Mouse (Mus musculus): ENCODE measurements around the gene Lrp5. TPM values are rescaled to one million over a fixed set of nuclear protein-coding genes. Genes with fewer than 3 reads are reported as not detected.
"Not testable (repeated sequence)": the region's sequence is repeated elsewhere in the genome, so short reads cannot be mapped to it uniquely, and the experiment has no call there.

Lrp5 gene
- polyA plus RNA-seq, 1 experiment from 2014 or later = 3.2 TPM

- H3K4me3 ChIP-seq = no peak overlapping the region
- no peaks in the 10 kb centered on the region for H3K27me3 ChIP-seq
- H3K4me2 ChIP-seq (replicated peaks) = no peak overlapping the region
- H3K27ac ChIP-seq (replicated peaks) = no peak overlapping the region
- H3K36me3 ChIP-seq = peaks cover 10% of the 10 kb centered on the region
- ATAC-seq (ENCODE audit: low FRiP score, low read depth) = no peak
- WGBS = 85% methylated on average over 10 of the region's 10 CpGs
- H3K9me3 ChIP-seq = no peaks in the 10 kb centered on the region
- peaks cover 12% of the 10 kb centered on the region; the same call in 1 of the 2 replicates for H3K4me1 ChIP-seq
- no peak overlapping the region for H3K9ac ChIP-seq (replicated peaks)
These were observed 17.8 kb downstream of the Lrp5 start for GRCm38 (mm10) chr19:3668551-3668950.

- Histone ChIP-seq H3K4me2 (replicated peaks) (no peak overlapping the region), H3K4me1 (peaks cover 12% of the 10 kb centered on the region; the same call in 1 of the 2 replicates), H3K9me3 (no peaks in the 10 kb centered on the region), H3K9ac (replicated peaks) (no peak overlapping the region), H3K4me3 (no peak overlapping the region), H3K27ac (replicated peaks) (no peak overlapping the region), H3K27me3 (no peaks in the 10 kb centered on the region), H3K36me3 (peaks cover 6% of the 10 kb centered on the region; the same call in 1 of the 2 replicates)
- no peak for ATAC-seq (ENCODE audit: low FRiP score, low read depth)
- WGBS = 80% methylated on average over 11 of the region's 11 CpGs
These were observed 18.4 kb downstream of the Lrp5 start for GRCm38 (mm10) chr19:3667979-3668378.

GRCm38 (mm10) chr19:3667155-3667895, 19.0 kb downstream of the Lrp5 start:
- 85% methylated on average over 6 of the region's 6 CpGs for WGBS
- H3K4me3 ChIP-seq = no peak overlapping the region
- no peaks in the 10 kb centered on the region for H3K9me3 ChIP-seq
- H3K4me1 ChIP-seq = peaks cover 12% of the 10 kb centered on the region; the same call in 1 of the 2 replicates
- H3K36me3 ChIP-seq = no peaks in the 10 kb centered on the region
- no peaks in the 10 kb centered on the region for H3K27me3 ChIP-seq
- no peak overlapping the region for H3K9ac ChIP-seq (replicated peaks)
- H3K27ac ChIP-seq (replicated peaks) = no peak overlapping the region
- ATAC-seq (ENCODE audit: low FRiP score, low read depth) = no peak
- no peak overlapping the region for H3K4me2 ChIP-seq (replicated peaks)

- no peak overlapping the region for H3K4me3 ChIP-seq
- peaks cover 12% of the 10 kb centered on the region; the same call in 1 of the 2 replicates for H3K4me1 ChIP-seq
- H3K9ac ChIP-seq (replicated peaks) = no peak overlapping the region
- no peaks in the 10 kb centered on the region for H3K36me3 ChIP-seq
- no peaks in the 10 kb centered on the region for H3K9me3 ChIP-seq
- no peaks in the 10 kb centered on the region for H3K27me3 ChIP-seq
- no peak overlapping the region for H3K4me2 ChIP-seq (replicated peaks)
- 90% methylated on average over 2 of the region's 2 CpGs for WGBS
- ATAC-seq (ENCODE audit: low FRiP score, low read depth) = no peak
- no peak overlapping the region for H3K27ac ChIP-seq (replicated peaks)
These were observed 19.7 kb downstream of the Lrp5 start for GRCm38 (mm10) chr19:3666632-3667031.

GRCm38 (mm10) chr19:3665510-3665909, 20.9 kb downstream of the Lrp5 start:
- H3K4me3 ChIP-seq = no peak overlapping the region
- no peak overlapping the region for H3K4me2 ChIP-seq (replicated peaks)
- H3K9me3 ChIP-seq = no peaks in the 10 kb centered on the region
- WGBS = 74% methylated on average over 5 of the region's 5 CpGs
- no peak for ATAC-seq (ENCODE audit: low FRiP score, low read depth)
- peaks cover 12% of the 10 kb centered on the region; the same call in 1 of the 2 replicates for H3K4me1 ChIP-seq
- H3K27me3 ChIP-seq = no peaks in the 10 kb centered on the region
- H3K27ac ChIP-seq (replicated peaks) = no peak overlapping the region
- no peaks in the 10 kb centered on the region for H3K36me3 ChIP-seq
- H3K9ac ChIP-seq (replicated peaks) = no peak overlapping the region

- no peak overlapping the region for H3K4me2 ChIP-seq (replicated peaks)
- H3K4me3 ChIP-seq = no peak overlapping the region
- no peak for ATAC-seq (ENCODE audit: low FRiP score, low read depth)
- 98% methylated on average over 4 of the region's 4 CpGs for WGBS
- no peak overlapping the region for H3K27ac ChIP-seq (replicated peaks)
- H3K9ac ChIP-seq (replicated peaks) = no peak overlapping the region
- 0 out of 2 replicates have a peak, but pooled peaks cover 5% of the 10 kb centered on the region for H3K9me3 ChIP-seq
- peaks cover 21% of the 10 kb centered on the region for H3K36me3 ChIP-seq
- no peaks in the 10 kb centered on the region for H3K4me1 ChIP-seq
- H3K27me3 ChIP-seq = no peaks in the 10 kb centered on the region
These were observed 28.4 kb downstream of the Lrp5 start for GRCm38 (mm10) chr19:3657947-3658346.

- ATAC-seq (ENCODE audit: low FRiP score, low read depth); H3K9me3 ChIP-seq; H3K4me3 ChIP-seq; H3K27ac ChIP-seq (replicated peaks); H3K27me3 ChIP-seq; H3K4me1 ChIP-seq; H3K4me2 ChIP-seq (replicated peaks); H3K9ac ChIP-seq (replicated peaks): not testable (repeated sequence)
- WGBS = 98% methylated on average over 4 of the region's 4 CpGs
- H3K36me3 ChIP-seq = peaks cover 27% of the 10 kb centered on the region
These were observed 29.3 kb downstream of the Lrp5 start for GRCm38 (mm10) chr19:3657065-3657464.

GRCm38 (mm10) chr19:3656144-3656543, 30.2 kb downstream of the Lrp5 start:
- no peak for ATAC-seq (ENCODE audit: low FRiP score, low read depth)
- peaks cover 11% of the 10 kb centered on the region for H3K9me3 ChIP-seq
- H3K36me3 ChIP-seq = peaks cover 36% of the 10 kb centered on the region
- no peaks in the 10 kb centered on the region for H3K27me3 ChIP-seq
- WGBS = 76% methylated on average over 1 of the region's 1 CpGs
- H3K4me1 ChIP-seq = no peaks in the 10 kb centered on the region
- H3K4me3 ChIP-seq = no peak overlapping the region
- H3K4me2 ChIP-seq (replicated peaks) = no peak overlapping the region
- no peak overlapping the region for H3K9ac ChIP-seq (replicated peaks)
- H3K27ac ChIP-seq (replicated peaks) = no peak overlapping the region

GRCm38 (mm10) chr19:3654940-3655339, 31.4 kb downstream of the Lrp5 start:
- no peak overlapping the region for H3K4me3 ChIP-seq
- WGBS = 87% methylated on average over 4 of the region's 4 CpGs
- H3K27ac ChIP-seq (replicated peaks) = no peak overlapping the region
- H3K4me2 ChIP-seq (replicated peaks) = no peak overlapping the region
- H3K4me1 ChIP-seq = no peaks in the 10 kb centered on the region
- ATAC-seq (ENCODE audit: low FRiP score, low read depth) = no peak
- H3K9ac ChIP-seq (replicated peaks) = no peak overlapping the region
- H3K9me3 ChIP-seq = peaks cover 12% of the 10 kb centered on the region
- no peaks in the 10 kb centered on the region for H3K27me3 ChIP-seq
- peaks cover 44% of the 10 kb centered on the region for H3K36me3 ChIP-seq

- no peak for ATAC-seq (ENCODE audit: low FRiP score, low read depth)
- H3K9ac ChIP-seq (replicated peaks) = no peak overlapping the region
- WGBS = 85% methylated on average over 5 of the region's 5 CpGs
These were observed 32.3 kb downstream of the Lrp5 start for GRCm38 (mm10) chr19:3654058-3654457.

GRCm38 (mm10) chr19:3653508-3653907, 32.9 kb downstream of the Lrp5 start:
- Histone ChIP-seq H3K27me3 (no peaks in the 10 kb centered on the region), H3K9ac (replicated peaks) (no peak overlapping the region), H3K27ac (replicated peaks) (no peak overlapping the region), H3K4me2 (replicated peaks) (no peak overlapping the region), H3K36me3 (peaks cover 32% of the 10 kb centered on the region), H3K4me3 (no peak overlapping the region), H3K4me1 (no peaks in the 10 kb centered on the region), H3K9me3 (peaks cover 12% of the 10 kb centered on the region)
- 84% methylated on average over 4 of the region's 4 CpGs for WGBS
- no peak for ATAC-seq (ENCODE audit: low FRiP score, low read depth)

More at GRCm38 (mm10) chr19:3654058-3654457, 32.3 kb downstream of the Lrp5 start:
- Histone ChIP-seq H3K4me3 (no peak overlapping the region), H3K27me3 (no peaks in the 10 kb centered on the region), H3K4me2 (replicated peaks) (no peak overlapping the region), H3K36me3 (peaks cover 37% of the 10 kb centered on the region), H3K9me3 (peaks cover 12% of the 10 kb centered on the region), H3K27ac (replicated peaks) (no peak overlapping the region), H3K4me1 (no peaks in the 10 kb centered on the region)

GRCm38 (mm10) chr19:3651989-3652388, 34.4 kb downstream of the Lrp5 start:
- Histone ChIP-seq H3K4me1 (no peaks in the 10 kb centered on the region), H3K27me3 (no peaks in the 10 kb centered on the region), H3K4me3 (no peak overlapping the region), H3K27ac (replicated peaks) (no peak overlapping the region), H3K9ac (replicated peaks) (no peak overlapping the region), H3K36me3 (peaks cover 30% of the 10 kb centered on the region), H3K4me2 (replicated peaks) (no peak overlapping the region), H3K9me3 (peaks cover 7% of the 10 kb centered on the region)
- 95% methylated on average over 13 of the region's 13 CpGs for WGBS
- ATAC-seq (ENCODE audit: low FRiP score, low read depth) = no peak
